Comparison of ENCODE assay signal across 8 mouse cellular contexts in genomic region chr3:104219531-104220294, GRCm38 (mm10). TPM values are rescaled to one million over a fixed set of nuclear protein-coding genes. Genes with fewer than 3 reads are reported as not detected.
DNase-seq lines count a peak whose midpoint lies in the region; ATAC-seq and TF ChIP-seq lines count a peak whose summit lies in the region.

No protein-coding gene starts in this region.

- WGBS in bone marrow, adult 2 months = 11% methylated on average over 107 of the region's 107 CpGs
- WGBS in forebrain, embryonic 13.5 days = under 1% methylated on average over 93 of the region's 107 CpGs
- WGBS in liver, embryonic 16.5 days (ENCODE audit: insufficient replicate concordance) = under 1% methylated on average over 95 of the region's 107 CpGs
- under 1% methylated on average over 79 of the region's 107 CpGs for WGBS in neural tube, embryonic 15.5 days
- WGBS in thymus, adult 2 months = 6% methylated on average over 107 of the region's 107 CpGs

- peak overlapping the region; percentile 89 for H3K9ac ChIP-seq in forebrain, embryonic 13.5 days
- peak overlapping the region; percentile 75 for H3K9ac ChIP-seq in liver, embryonic 16.5 days (ENCODE audit: low read depth, low read length)
- peak overlapping the region; percentile 83 for H3K9ac ChIP-seq in neural tube, embryonic 15.5 days (replicated peaks)

- H3K36me3 ChIP-seq in forebrain, embryonic 13.5 days (ENCODE audit: poor library complexity, severe bottlenecking) = no peaks in the 10 kb centered on the region
- H3K36me3 ChIP-seq in liver, embryonic 16.5 days (ENCODE audit: control insufficient read depth, insufficient read depth) = no peaks in the 10 kb centered on the region
- no peaks in the 10 kb centered on the region for H3K36me3 ChIP-seq in neural tube, embryonic 15.5 days
- H3K36me3 ChIP-seq in thymus, adult 2 months (ENCODE audit: control insufficient read depth, insufficient read depth, low read length) = no peaks in the 10 kb centered on the region

- no peaks in the 10 kb centered on the region for H3K27me3 ChIP-seq in forebrain, embryonic 13.5 days
- peaks cover 21% of the 10 kb centered on the region for H3K27me3 ChIP-seq in liver, embryonic 16.5 days (ENCODE audit: control insufficient read depth, insufficient read depth, low read depth, low read length)
- H3K27me3 ChIP-seq in neural tube, embryonic 15.5 days (replicated peaks) = no peaks in the 10 kb centered on the region
- no peaks in the 10 kb centered on the region for H3K27me3 ChIP-seq in thymus, adult 2 months (ENCODE audit: control insufficient read depth, insufficient read depth, low read length)

- no peak for TF ChIP-seq CTCF in bone marrow, adult 2 months (IDR thresholded peaks at IDR 0.05; ENCODE audit: control insufficient read depth, insufficient read depth, low read length)
- TF ChIP-seq CTCF in thymus, adult 2 months (IDR thresholded peaks at IDR 0.05; ENCODE audit: borderline replicate concordance, control insufficient read depth, extremely low read depth, insufficient read depth, low read length, poor library complexity) = no peak

- H3K4me2 ChIP-seq in forebrain, embryonic 13.5 days = peak overlapping the region; percentile 86
- peak overlapping the region; percentile 91 for H3K4me2 ChIP-seq in liver, embryonic 16.5 days (ENCODE audit: low read depth, low read length)
- H3K4me2 ChIP-seq in neural tube, embryonic 15.5 days = peak overlapping the region; percentile 66

- intact Hi-C loops in heart, postnatal 10 days (cut with DNase I) = loop anchor here (5.0 to 10.0 kb wide), 6 partner anchors 82 to 197 kb away; no protein-coding TSS in a partner anchor

- H3K9me3 ChIP-seq in forebrain, embryonic 13.5 days (replicated peaks) = no peaks in the 10 kb centered on the region
- H3K9me3 ChIP-seq in liver, embryonic 16.5 days (replicated peaks; ENCODE audit: control insufficient read depth, low read length) = no peaks in the 10 kb centered on the region
- no peaks in the 10 kb centered on the region for H3K9me3 ChIP-seq in neural tube, embryonic 15.5 days (replicated peaks)

- ATAC-seq in forebrain, embryonic 13.5 days = peak; percentile 64
- ATAC-seq in liver, embryonic 16.5 days (ENCODE audit: low read depth) = no peak
- ATAC-seq in neural tube, embryonic 15.5 days (ENCODE audit: low FRiP score) = peak; percentile 62

- DNase-seq in B cell, adult 2 months = peak; percentile 65
- peak; percentile 73 to 75 for DNase-seq in heart, postnatal 10 days
- DNase-seq in kidney, postnatal 36 days = peak; percentile 58 to 81
- peak; percentile 60 for DNase-seq in thymus, adult 2 months

- no peaks in the 10 kb centered on the region; the same call in 1 of the 2 replicates for H3K4me1 ChIP-seq in bone marrow, adult 2 months (ENCODE audit: control insufficient read depth, insufficient read depth, low read length)
- H3K4me1 ChIP-seq in forebrain, embryonic 13.5 days = peaks cover 22% of the 10 kb centered on the region
- H3K4me1 ChIP-seq in liver, embryonic 16.5 days (ENCODE audit: control insufficient read depth, low read depth, low read length) = peaks cover 19% of the 10 kb centered on the region
- peaks cover 14% of the 10 kb centered on the region for H3K4me1 ChIP-seq in neural tube, embryonic 15.5 days
- peaks cover 5% of the 10 kb centered on the region for H3K4me1 ChIP-seq in thymus, adult 2 months (replicated peaks; ENCODE audit: control insufficient read depth, insufficient read depth, low read length)

- TF ChIP-seq POLR2A in bone marrow, adult 2 months (IDR thresholded peaks at IDR 0.05; ENCODE audit: borderline replicate concordance, control insufficient read depth, low read depth, low read length) = no peak
- no peak for TF ChIP-seq POLR2A in thymus, adult 2 months (IDR thresholded peaks at IDR 0.05; ENCODE audit: control insufficient read depth, extremely low read depth, insufficient read depth, low read length, poor library complexity)

- peak overlapping the region; percentile 80 for H3K4me3 ChIP-seq in bone marrow, adult 2 months (replicated peaks; ENCODE audit: control insufficient read depth, low read depth, low read length)
- H3K4me3 ChIP-seq in forebrain, embryonic 13.5 days = peak overlapping the region; percentile 86
- peak overlapping the region; percentile 77 for H3K4me3 ChIP-seq in liver, embryonic 16.5 days (ENCODE audit: low read depth, low read length)
- H3K4me3 ChIP-seq in neural tube, embryonic 15.5 days (replicated peaks) = peak overlapping the region; percentile 81
- H3K4me3 ChIP-seq in thymus, adult 2 months (ENCODE audit: control insufficient read depth, insufficient read depth, low read length) = peak overlapping the region; percentile 58

- peak overlapping the region; percentile 89 for H3K27ac ChIP-seq in bone marrow, adult 2 months (ENCODE audit: control insufficient read depth, insufficient read depth, low read depth, low read length, poor library complexity)
- H3K27ac ChIP-seq in forebrain, embryonic 13.5 days = peak overlapping the region; percentile 97
- peak overlapping the region; percentile 87 for H3K27ac ChIP-seq in liver, embryonic 16.5 days (ENCODE audit: low read length)
- peak overlapping the region; percentile 95 for H3K27ac ChIP-seq in neural tube, embryonic 15.5 days (replicated peaks)
- H3K27ac ChIP-seq in thymus, adult 2 months (ENCODE audit: control insufficient read depth, insufficient read depth, low read length) = peak overlapping the region; percentile 67; the same call in 1 of the 2 replicates

RNA-seq across cellular contexts. Expression of gene Magi3, which starts 0.5 kb away (rescaled TPM):
- polyA plus RNA-seq in bone marrow, adult 2 months (2011; ENCODE audit: insufficient read depth, insufficient read length, low replicate concordance, missing spikeins) = 1.1 and 1.6 TPM in 2 replicates
- 4.7 and 5.2 TPM in 2 replicates for polyA plus RNA-seq in forebrain, embryonic 13.5 days (2015; fragmentation: Nextera tagmentation; extraction: Ambion mirVana)
- total RNA-seq in heart, postnatal 10 days (2021) = 10 to 100 TPM; 32.4 to 58.9 TPM
- polyA plus RNA-seq in liver, embryonic 16.5 days (2015; fragmentation: Nextera tagmentation; extraction: Ambion mirVana) = 1.2 and 1.5 TPM in 2 replicates
- polyA plus RNA-seq in neural tube, embryonic 15.5 days (2015; fragmentation: Nextera tagmentation; extraction: Ambion mirVana) = 6.2 and 6.7 TPM in 2 replicates
- polyA plus RNA-seq in thymus, adult 2 months (2012; rRNA removed) = 8.6 and 11.1 TPM in 2 replicates
